Mouse (Mus musculus) hindbrain, embryonic 13.5 days (tissue): ENCODE measurements around the gene Chchd6. TPM values are rescaled to one million over a fixed set of nuclear protein-coding genes. Genes with fewer than 3 reads are reported as not detected.

ENCODE experiments used
- ATAC-seq: fragments of 200-750 bp; cut with Nextera tagmentation; 2 replicates; pipeline ENCODE4 v1.8.0; 2017; ENCODE audit warnings: moderate TSS enrichment; ENCODE audit not compliant: low FRiP score
- H3K27ac ChIP-seq: fragments of 300-500 bp; sonication (generic); 2 replicates; pipeline ENCODE4 v1.5.1; 2015; ENCODE audit warnings: inconsistent platforms, mild to moderate bottlenecking, moderate library complexity
- H3K27me3 ChIP-seq: fragments of 300-500 bp; sonication (generic); 2 replicates; pipeline ENCODE4 v1.6.1; 2015; ENCODE audit warnings: mild to moderate bottlenecking, inconsistent platforms
- H3K36me3 ChIP-seq: fragments of 300-500 bp; sonication (generic); 2 replicates; pipeline ENCODE4 v1.6.1; 2015; ENCODE audit warnings: mild to moderate bottlenecking, inconsistent platforms
- H3K4me1 ChIP-seq: fragments of 300-500 bp; sonication (generic); replicated peaks from 2 replicates; pipeline ENCODE4 v1.6.1; 2015; ENCODE audit warnings: inconsistent platforms
- H3K4me2 ChIP-seq: fragments of 300-500 bp; sonication (generic); 2 replicates; pipeline ENCODE4 v1.6.1; 2015; ENCODE audit warnings: inconsistent platforms, mild to moderate bottlenecking, moderate library complexity
- H3K4me3 ChIP-seq: fragments of 300-500 bp; sonication (generic); 2 replicates; pipeline ENCODE4 v1.5.1; 2015; ENCODE audit warnings: mild to moderate bottlenecking, inconsistent platforms
- H3K9ac ChIP-seq: fragments of 300-500 bp; sonication (generic); 2 replicates; pipeline ENCODE4 v1.6.1; 2015; ENCODE audit warnings: mild to moderate bottlenecking, inconsistent platforms
- H3K9me3 ChIP-seq: fragments of 300-500 bp; sonication (generic); 2 replicates; pipeline ENCODE4 v1.6.1; 2016; ENCODE audit warnings: inconsistent platforms
- WGBS: fragments of 180-500 bp; shearing (Covaris S2); methylation state at CpG from one replicate; pipeline ENCODE4 v1.1.7; 2015; 5-methylcytosine and 5-hydroxymethylcytosine counted together
- polyA plus RNA-seq: library from polyadenylated mRNA; unstranded; fragments of >200 nt; fragmentation: Nextera tagmentation; extraction: Ambion mirVana; gene quantifications from 2 replicates; pipeline ENCODE4 v1.2.1, GENCODE M21; 2015

Chchd6 gene
- polyA plus RNA-seq, 1 experiment from 2014 or later, result 126 TPM

- Histone ChIP-seq H3K9me3 (no peaks in the 10 kb centered on the region), H3K36me3 (no peaks in the 10 kb centered on the region), H3K27ac (no peak overlapping the region), H3K4me3 (no peak overlapping the region), H3K4me1 (no peaks in the 10 kb centered on the region; the same call in none of the 2 replicates), H3K4me2 (no peak overlapping the region), H3K9ac (no peak overlapping the region), H3K27me3 (no peaks in the 10 kb centered on the region)
- ATAC-seq, result no peak
- 13% methylated on average over 5 of the region's 5 CpGs for WGBS
Observed at GRCm38 (mm10) chr6:89381851-89382250, 213.6 kb downstream of the Chchd6 start.

GRCm38 (mm10) chr6:89381172-89381571 is 214.3 kb downstream of the Chchd6 start:
- Histone ChIP-seq H3K4me1 (no peaks in the 10 kb centered on the region; the same call in none of the 2 replicates), H3K36me3 (no peaks in the 10 kb centered on the region), H3K9me3 (no peaks in the 10 kb centered on the region), H3K27ac (no peak overlapping the region), H3K27me3 (no peaks in the 10 kb centered on the region), H3K4me3 (no peak overlapping the region), H3K9ac (no peak overlapping the region), H3K4me2 (no peak overlapping the region)
- no peak for ATAC-seq
- 45% methylated on average over 3 of the region's 3 CpGs for WGBS

GRCm38 (mm10) chr6:89380751-89381150 is 214.7 kb downstream of the Chchd6 start:
- 33% methylated on average over 3 of the region's 3 CpGs for WGBS
- Histone ChIP-seq H3K4me2 (no peak overlapping the region), H3K36me3 (no peaks in the 10 kb centered on the region), H3K27me3 (no peaks in the 10 kb centered on the region), H3K9ac (no peak overlapping the region), H3K9me3 (no peaks in the 10 kb centered on the region), H3K4me3 (no peak overlapping the region), H3K4me1 (no peaks in the 10 kb centered on the region; the same call in none of the 2 replicates), H3K27ac (no peak overlapping the region)
- no peak for ATAC-seq

GRCm38 (mm10) chr6:89378264-89378663 is 217.2 kb downstream of the Chchd6 start:
- Histone ChIP-seq H3K4me3 (no peak overlapping the region), H3K36me3 (no peaks in the 10 kb centered on the region), H3K9ac (no peak overlapping the region), H3K4me1 (no peaks in the 10 kb centered on the region; the same call in none of the 2 replicates), H3K4me2 (no peak overlapping the region), H3K27me3 (no peaks in the 10 kb centered on the region), H3K9me3 (no peaks in the 10 kb centered on the region), H3K27ac (no peak overlapping the region)
- 65% methylated on average over 2 of the region's 2 CpGs for WGBS
- no peak for ATAC-seq

GRCm38 (mm10) chr6:89368812-89369211 is 226.6 kb downstream of the Chchd6 start:
- H3K4me3 ChIP-seq, result no peak overlapping the region
- H3K9ac ChIP-seq, result no peak overlapping the region
- H3K27me3 ChIP-seq, result peaks cover 13% of the 10 kb centered on the region; the same call in 1 of the 2 replicates
- no peak overlapping the region for H3K27ac ChIP-seq
- H3K36me3 ChIP-seq, result no peaks in the 10 kb centered on the region
- no peak for ATAC-seq
- no peak overlapping the region for H3K4me2 ChIP-seq
- H3K9me3 ChIP-seq, result no peaks in the 10 kb centered on the region
- H3K4me1 ChIP-seq, result no peaks in the 10 kb centered on the region

- Histone ChIP-seq H3K4me2 (no peak overlapping the region), H3K27me3 (peaks cover 14% of the 10 kb centered on the region; the same call in 1 of the 2 replicates), H3K4me3 (no peak overlapping the region), H3K9me3 (no peaks in the 10 kb centered on the region), H3K4me1 (peaks cover 28% of the 10 kb centered on the region), H3K36me3 (no peaks in the 10 kb centered on the region), H3K27ac (no peak overlapping the region), H3K9ac (no peak overlapping the region)
- WGBS, result 61% methylated on average over 3 of the region's 3 CpGs
- no peak for ATAC-seq
Observed at GRCm38 (mm10) chr6:89364342-89364741, 231.1 kb downstream of the Chchd6 start.

- Histone ChIP-seq H3K4me3 (peak overlapping the region; percentile 98), H3K27ac (peak overlapping the region; percentile 67)
Observed at GRCm38 (mm10) chr6:89363107-89363451, 232.4 kb downstream of the Chchd6 start.

GRCm38 (mm10) chr6:89362281-89363106 is 233.0 kb downstream of the Chchd6 start, which contains the start of gene Plxna1:
Gene Plxna1, minus strand, starts transcription at chr6:89362620.
- Histone ChIP-seq H3K4me2 (peak within 1 kb of the TSS; percentile 93), H3K9me3 (no peaks in the 10 kb centered on the region), H3K9ac (peak within 1 kb of the TSS; percentile 100), H3K4me1 (peaks cover 46% of the 10 kb centered on the region), H3K27ac (peak within 1 kb of the TSS; percentile 91), H3K27me3 (peaks cover 14% of the 10 kb centered on the region; the same call in 1 of the 2 replicates), H3K36me3 (no peaks in the 10 kb centered on the region), H3K4me3 (peak within 1 kb of the TSS; percentile 98)
- peak; percentile 77 for ATAC-seq
- under 1% methylated on average over 73 of the region's 110 CpGs for WGBS

More at GRCm38 (mm10) chr6:89363107-89363451, 232.4 kb downstream of the Chchd6 start:
- peaks cover 14% of the 10 kb centered on the region; the same call in 1 of the 2 replicates for H3K27me3 ChIP-seq
- H3K4me2 ChIP-seq, result peak overlapping the region; percentile 93
- peaks cover 40% of the 10 kb centered on the region for H3K4me1 ChIP-seq
- WGBS, result 3% methylated on average over 16 of the region's 16 CpGs
- no peaks in the 10 kb centered on the region for H3K36me3 ChIP-seq
- peak overlapping the region; percentile 84 for H3K9ac ChIP-seq
- no peak; the same call in none of the 2 replicates for ATAC-seq
- no peaks in the 10 kb centered on the region for H3K9me3 ChIP-seq

- WGBS, result under 1% methylated on average over 72 of the region's 80 CpGs
- H3K9me3 ChIP-seq, result no peaks in the 10 kb centered on the region
- H3K36me3 ChIP-seq, result peaks cover 7% of the 10 kb centered on the region
- peaks cover 55% of the 10 kb centered on the region for H3K4me1 ChIP-seq
- H3K4me2 ChIP-seq, result peak overlapping the region; percentile 93
- H3K4me3 ChIP-seq, result peak overlapping the region; percentile 98
- ATAC-seq, result peak; percentile 29
- H3K9ac ChIP-seq, result peak overlapping the region; percentile 100
- peaks cover 14% of the 10 kb centered on the region; the same call in 1 of the 2 replicates for H3K27me3 ChIP-seq
- H3K27ac ChIP-seq, result peak overlapping the region; percentile 91
Observed at GRCm38 (mm10) chr6:89361418-89362280, 233.8 kb downstream of the Chchd6 start.

- peak overlapping the region; percentile 100 for H3K9ac ChIP-seq
- ATAC-seq, result peak; percentile 6; the same call in 1 of the 2 replicates
- no peaks in the 10 kb centered on the region for H3K9me3 ChIP-seq
- H3K27me3 ChIP-seq, result peaks cover 14% of the 10 kb centered on the region; the same call in 1 of the 2 replicates
- H3K4me3 ChIP-seq, result peak overlapping the region; percentile 98
- H3K4me1 ChIP-seq, result peaks cover 62% of the 10 kb centered on the region
- H3K36me3 ChIP-seq, result peaks cover 15% of the 10 kb centered on the region
- H3K4me2 ChIP-seq, result peak overlapping the region; percentile 93
- peak overlapping the region; percentile 91 for H3K27ac ChIP-seq
- 43% methylated on average over 8 of the region's 8 CpGs for WGBS
Observed at GRCm38 (mm10) chr6:89360709-89361417, 234.6 kb downstream of the Chchd6 start.

- Histone ChIP-seq H3K4me1 (peaks cover 71% of the 10 kb centered on the region), H3K4me2 (peak overlapping the region; percentile 93), H3K36me3 (peaks cover 24% of the 10 kb centered on the region), H3K27ac (peak overlapping the region; percentile 91), H3K27me3 (peaks cover 14% of the 10 kb centered on the region; the same call in 1 of the 2 replicates), H3K9ac (peak overlapping the region; percentile 100), H3K4me3 (peak overlapping the region; percentile 98), H3K9me3 (no peaks in the 10 kb centered on the region)
- no peak for ATAC-seq
- 47% methylated on average over 20 of the region's 20 CpGs for WGBS
Observed at GRCm38 (mm10) chr6:89359771-89360708, 235.4 kb downstream of the Chchd6 start.
